Mouse (Mus musculus): ENCODE measurements around the gene Lingo4. TPM values are rescaled to one million over a fixed set of nuclear protein-coding genes. Genes with fewer than 3 reads are reported as not detected.

Gene Lingo4
- polyA plus RNA-seq, 1 experiment from 2014 or later = 0.37 TPM

DNA sequence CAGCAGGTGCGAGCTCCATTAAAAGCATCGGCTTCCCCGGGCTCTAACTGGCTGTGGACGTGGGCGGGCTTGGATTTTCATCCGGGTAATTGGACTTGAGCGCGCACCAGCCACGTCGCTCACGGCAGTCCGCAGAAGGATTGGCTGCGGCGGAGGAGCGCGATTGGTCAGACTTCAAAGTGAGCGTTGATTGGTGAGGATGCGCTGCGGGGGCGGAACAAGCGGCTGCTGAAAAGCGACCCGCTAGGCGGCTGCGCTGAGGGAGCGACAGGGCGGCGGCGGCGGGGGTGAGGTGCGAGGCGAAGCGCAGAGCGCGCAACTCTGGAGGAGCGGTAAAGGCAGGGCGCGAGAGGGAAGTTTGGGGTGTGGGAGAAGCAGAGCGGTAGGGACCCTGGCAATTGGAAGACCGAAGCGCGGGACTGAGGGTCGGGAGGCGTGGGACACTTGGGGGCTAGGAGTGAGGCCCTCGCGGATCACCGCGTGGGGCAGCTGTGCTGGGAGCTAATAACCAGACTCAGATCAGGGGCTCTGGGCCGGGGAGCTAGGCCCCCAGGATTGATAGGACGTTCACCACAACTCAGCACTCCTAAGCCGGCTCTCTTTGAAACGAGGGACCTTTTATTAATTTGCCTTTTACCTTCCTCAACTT, 14.8 kb downstream of the Lingo4 start, which contains the start of gene Tdrkh:
TSS of gene Tdrkh (plus strand) at position 243 of the 649 bp plus-strand sequence.
- H3K4me2 ChIP-seq = peak within 1 kb of the TSS; percentile 91
- peak within 1 kb of the TSS; percentile 54 for H3K4me3 ChIP-seq (ENCODE audit: low read depth, low read length)
- peaks cover 10% of the 10 kb centered on the region for H3K4me1 ChIP-seq (ENCODE audit: control insufficient read depth, insufficient read depth, low read length)
- no peaks in the 10 kb centered on the region for H3K36me3 ChIP-seq (ENCODE audit: control insufficient read depth, insufficient read depth, low read length)
- DNase-seq (ENCODE audit: low spot score, missing footprints) = peak; percentile 98
- peak within 1 kb of the TSS; percentile 77 for H3K9ac ChIP-seq (ENCODE audit: low read length)
- ATAC-seq (ENCODE audit: low FRiP score) = peak; percentile 98
- no peaks in the 10 kb centered on the region for H3K9me3 ChIP-seq (ENCODE audit: control insufficient read depth, low read length)
- 9% methylated on average over 52 of the region's 52 CpGs for WGBS
- no peak within 1 kb of the TSS; the same call in 1 of the 2 replicates for H3K27ac ChIP-seq (ENCODE audit: low read depth, low read length)
- no peaks in the 10 kb centered on the region for H3K27me3 ChIP-seq (ENCODE audit: control insufficient read depth, insufficient read depth, low read length)

DNA sequence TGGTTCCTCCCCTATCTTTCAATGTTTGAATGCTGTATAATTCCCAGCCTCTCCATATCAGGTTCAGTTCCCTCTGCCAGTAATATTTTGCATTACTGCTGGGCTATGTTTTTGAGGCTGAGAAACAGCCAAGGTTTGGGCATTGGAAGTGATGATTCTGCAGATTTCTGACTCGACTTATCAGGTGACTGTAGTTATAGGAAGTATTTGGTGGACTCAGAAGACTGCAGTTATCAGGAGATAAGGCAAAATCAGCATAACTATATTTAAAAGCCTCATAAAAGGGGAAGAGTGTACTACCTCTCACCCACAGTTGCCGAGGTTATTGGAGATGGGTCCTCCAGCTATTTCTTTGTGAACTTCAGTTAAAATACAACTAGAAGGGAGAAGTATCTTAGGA, 32.7 kb downstream of the Lingo4 start:
- 79% methylated on average over 2 of the region's 2 CpGs for WGBS

DNA sequence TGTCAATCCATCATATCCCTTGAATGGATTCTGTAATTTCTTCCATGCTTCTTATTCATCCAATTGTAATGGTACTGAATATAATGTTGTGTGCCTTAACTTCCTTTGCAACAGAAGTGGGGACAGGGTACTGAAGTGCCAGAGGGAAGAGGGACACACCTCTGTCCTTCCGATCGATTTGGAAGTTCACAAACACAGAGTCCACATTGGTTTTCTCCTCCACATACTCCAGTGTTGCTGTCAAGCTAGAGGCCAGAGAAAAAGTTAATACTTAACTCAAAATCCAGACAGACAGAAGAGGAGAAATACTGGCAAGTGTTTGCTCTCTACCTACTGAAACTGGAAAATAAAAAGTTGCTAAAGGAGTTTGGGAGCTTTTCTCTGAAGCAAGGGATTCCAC, 36.0 kb downstream of the Lingo4 start:
- no peak overlapping the region for H3K27ac ChIP-seq (ENCODE audit: low read depth, low read length)
- H3K4me3 ChIP-seq (ENCODE audit: low read depth, low read length) = no peak overlapping the region
- ATAC-seq (ENCODE audit: low FRiP score) (no peak), DNase-seq (ENCODE audit: low spot score, missing footprints) (no peak)
- H3K4me1 ChIP-seq (ENCODE audit: control insufficient read depth, insufficient read depth, low read length) = no peaks in the 10 kb centered on the region
- no peaks in the 10 kb centered on the region for H3K27me3 ChIP-seq (ENCODE audit: control insufficient read depth, insufficient read depth, low read length)
- H3K4me2 ChIP-seq = no peak overlapping the region
- H3K36me3 ChIP-seq (ENCODE audit: control insufficient read depth, insufficient read depth, low read length) = no peaks in the 10 kb centered on the region
- H3K9ac ChIP-seq (ENCODE audit: low read length) = no peak overlapping the region
- 98% methylated on average over 2 of the region's 2 CpGs for WGBS
- no peaks in the 10 kb centered on the region for H3K9me3 ChIP-seq (ENCODE audit: control insufficient read depth, low read length)

More for the DNA sequence above, 32.7 kb downstream of the Lingo4 start:
- H3K4me2 ChIP-seq = no peak overlapping the region
- no peaks in the 10 kb centered on the region for H3K36me3 ChIP-seq (ENCODE audit: control insufficient read depth, insufficient read depth, low read length)
- no peaks in the 10 kb centered on the region for H3K9me3 ChIP-seq (ENCODE audit: control insufficient read depth, low read length)
- H3K4me3 ChIP-seq (ENCODE audit: low read depth, low read length) = no peak overlapping the region
- no peak overlapping the region for H3K27ac ChIP-seq (ENCODE audit: low read depth, low read length)
- H3K27me3 ChIP-seq (ENCODE audit: control insufficient read depth, insufficient read depth, low read length) = no peaks in the 10 kb centered on the region
- ATAC-seq (ENCODE audit: low FRiP score) = no peak
- H3K4me1 ChIP-seq (ENCODE audit: control insufficient read depth, insufficient read depth, low read length) = no peaks in the 10 kb centered on the region
- DNase-seq (ENCODE audit: low spot score, missing footprints) = no peak
- no peak overlapping the region for H3K9ac ChIP-seq (ENCODE audit: low read length)

DNA sequence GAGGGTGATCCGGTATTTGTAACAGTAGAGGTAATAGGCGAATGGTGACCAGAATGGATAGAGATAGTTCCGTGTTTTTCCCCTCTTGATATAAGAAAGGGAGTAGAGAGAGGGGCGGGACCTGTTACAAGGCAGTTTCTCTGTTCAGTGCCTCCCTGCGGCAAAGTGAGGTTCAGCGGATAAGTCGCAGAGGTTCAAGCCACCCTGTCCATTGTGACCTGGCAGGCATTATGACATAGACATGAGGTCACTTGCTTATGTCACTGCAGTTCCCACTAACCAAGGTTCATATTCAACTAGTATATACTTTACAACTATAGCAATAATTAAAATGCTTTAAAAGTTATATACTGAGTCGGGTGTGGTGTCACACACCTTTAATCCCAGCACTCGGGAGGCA, 38.1 kb downstream of the Lingo4 start:
- Histone ChIP-seq H3K4me1 (ENCODE audit: control insufficient read depth, insufficient read depth, low read length) (no peaks in the 10 kb centered on the region), H3K4me2 (no peak overlapping the region), H3K9ac (ENCODE audit: low read length) (no peak overlapping the region), H3K4me3 (ENCODE audit: low read depth, low read length) (no peak overlapping the region), H3K27me3 (ENCODE audit: control insufficient read depth, insufficient read depth, low read length) (no peaks in the 10 kb centered on the region), H3K36me3 (ENCODE audit: control insufficient read depth, insufficient read depth, low read length) (no peaks in the 10 kb centered on the region), H3K9me3 (ENCODE audit: control insufficient read depth, low read length) (no peaks in the 10 kb centered on the region), H3K27ac (ENCODE audit: low read depth, low read length) (no peak overlapping the region)
- DNase-seq (ENCODE audit: low spot score, missing footprints) (no peak), ATAC-seq (ENCODE audit: low FRiP score) (no peak)
- WGBS = 77% methylated on average over 9 of the region's 9 CpGs

DNA sequence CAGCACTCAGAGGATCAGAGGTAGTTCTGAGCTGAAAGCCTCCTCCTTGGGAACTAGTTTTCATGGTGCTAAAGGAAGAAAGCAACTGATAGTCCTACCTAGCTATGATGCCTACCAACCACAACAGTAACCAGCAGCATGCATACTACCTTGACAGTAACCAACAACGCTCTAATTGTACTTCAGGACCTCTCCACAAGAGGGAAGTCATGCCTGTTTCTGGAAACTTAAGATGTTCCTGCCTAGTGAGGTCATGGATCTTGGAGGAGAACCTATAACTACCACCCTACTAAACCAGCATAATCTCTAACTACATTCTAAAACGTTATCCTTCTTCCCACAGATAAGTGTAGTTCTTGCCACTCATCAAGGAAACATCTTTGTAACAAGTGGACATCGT, 42.9 kb downstream of the Lingo4 start:
- H3K9ac ChIP-seq (ENCODE audit: low read length) = no peak overlapping the region
- H3K9me3 ChIP-seq (ENCODE audit: control insufficient read depth, low read length) = no peaks in the 10 kb centered on the region
- peaks cover 3% of the 10 kb centered on the region for H3K36me3 ChIP-seq (ENCODE audit: control insufficient read depth, insufficient read depth, low read length)
- DNase-seq (ENCODE audit: low spot score, missing footprints) = no peak
- H3K27ac ChIP-seq (ENCODE audit: low read depth, low read length) = no peak overlapping the region
- no peak overlapping the region for H3K4me3 ChIP-seq (ENCODE audit: low read depth, low read length)
- H3K4me2 ChIP-seq = no peak overlapping the region
- H3K27me3 ChIP-seq (ENCODE audit: control insufficient read depth, insufficient read depth, low read length) = no peaks in the 10 kb centered on the region
- 41% methylated on average over 3 of the region's 3 CpGs for WGBS
- H3K4me1 ChIP-seq (ENCODE audit: control insufficient read depth, insufficient read depth, low read length) = peaks cover 5% of the 10 kb centered on the region
- ATAC-seq (ENCODE audit: low FRiP score) = no peak

DNA sequence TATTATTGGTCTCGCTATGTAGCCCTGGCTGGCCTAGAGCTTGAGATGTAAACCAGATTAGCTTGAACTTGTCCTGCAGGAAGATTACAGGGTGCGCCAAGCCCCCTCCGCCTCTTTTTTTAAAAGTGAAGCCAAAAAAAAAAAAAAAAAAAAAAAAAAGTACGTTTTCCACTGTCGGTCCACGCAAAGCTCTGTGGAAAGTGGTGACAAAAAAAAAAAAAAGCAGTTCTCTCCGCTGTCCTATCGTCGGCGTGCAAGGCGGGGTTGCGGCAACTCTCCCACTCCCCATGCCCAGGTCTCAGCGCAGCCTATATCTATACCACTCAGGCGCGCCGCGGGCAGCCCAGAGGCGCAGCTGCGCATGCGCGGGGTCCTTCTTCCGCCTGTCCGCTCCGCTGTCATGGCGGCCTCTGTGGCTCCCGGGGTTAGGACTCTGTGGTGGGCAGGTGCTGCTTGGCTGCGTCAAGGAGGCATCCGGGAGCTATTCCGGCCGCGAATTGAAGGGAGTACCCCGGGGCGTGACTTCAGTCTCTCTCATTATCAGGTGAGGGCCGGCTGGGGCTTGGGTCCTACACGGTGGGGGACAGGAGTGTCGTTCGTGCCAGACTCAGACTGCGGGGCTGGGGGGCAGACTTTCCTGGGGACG, 44.8 kb downstream of the Lingo4 start, which contains the start of gene Mrpl9:
TSS of gene Mrpl9 (plus strand) at position 368 of the 646 bp plus-strand sequence.
- Histone ChIP-seq H3K4me1 (ENCODE audit: control insufficient read depth, insufficient read depth, low read length) (peaks cover 5% of the 10 kb centered on the region), H3K4me3 (ENCODE audit: low read depth, low read length) (peak within 1 kb of the TSS; percentile 70), H3K9ac (ENCODE audit: low read length) (peak within 1 kb of the TSS; percentile 79), H3K27me3 (ENCODE audit: control insufficient read depth, insufficient read depth, low read length) (no peaks in the 10 kb centered on the region), H3K9me3 (ENCODE audit: control insufficient read depth, low read length) (no peaks in the 10 kb centered on the region), H3K36me3 (ENCODE audit: control insufficient read depth, insufficient read depth, low read length) (peaks cover 10% of the 10 kb centered on the region), H3K4me2 (peak within 1 kb of the TSS; percentile 84), H3K27ac (ENCODE audit: low read depth, low read length) (no peak within 1 kb of the TSS)
- DNase-seq (ENCODE audit: low spot score, missing footprints) (peak; percentile 100), ATAC-seq (ENCODE audit: low FRiP score) (peak; percentile 98)
- 1% methylated on average over 39 of the region's 39 CpGs for WGBS

DNA sequence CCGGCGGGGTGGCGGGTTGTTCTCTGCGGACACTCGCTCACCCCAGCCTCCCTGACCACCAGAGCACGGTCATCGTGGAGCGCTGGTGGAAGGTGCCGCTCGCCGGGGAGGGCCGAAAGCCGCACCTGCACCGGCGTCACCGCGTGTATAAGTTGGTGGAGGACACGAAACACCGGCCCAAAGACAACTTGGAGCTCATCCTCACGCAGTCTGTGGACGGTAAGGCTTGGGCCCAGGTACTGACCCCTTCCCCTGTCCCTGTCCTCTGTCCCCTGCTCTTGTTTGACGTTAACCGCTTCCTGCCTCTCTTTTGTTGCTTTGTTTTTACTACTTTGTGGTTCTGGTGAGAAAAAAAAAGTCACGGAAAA, 45.3 kb downstream of the Lingo4 start, which contains the start of gene Oaz3:
TSS of gene Oaz3 (minus strand) at position 319 of the 368 bp plus-strand sequence.
- peaks cover 13% of the 10 kb centered on the region for H3K36me3 ChIP-seq (ENCODE audit: control insufficient read depth, insufficient read depth, low read length)
- peak within 1 kb of the TSS; percentile 70 for H3K4me3 ChIP-seq (ENCODE audit: low read depth, low read length)
- H3K9me3 ChIP-seq (ENCODE audit: control insufficient read depth, low read length) = no peaks in the 10 kb centered on the region
- DNase-seq (ENCODE audit: low spot score, missing footprints) = no peak
- no peak for ATAC-seq (ENCODE audit: low FRiP score)
- H3K9ac ChIP-seq (ENCODE audit: low read length) = peak within 1 kb of the TSS; percentile 79
- under 1% methylated on average over 24 of the region's 24 CpGs for WGBS
- peak within 1 kb of the TSS; percentile 84 for H3K4me2 ChIP-seq
- H3K4me1 ChIP-seq (ENCODE audit: control insufficient read depth, insufficient read depth, low read length) = peaks cover 5% of the 10 kb centered on the region
- H3K27ac ChIP-seq (ENCODE audit: low read depth, low read length) = no peak within 1 kb of the TSS
- H3K27me3 ChIP-seq (ENCODE audit: control insufficient read depth, insufficient read depth, low read length) = no peaks in the 10 kb centered on the region

DNA sequence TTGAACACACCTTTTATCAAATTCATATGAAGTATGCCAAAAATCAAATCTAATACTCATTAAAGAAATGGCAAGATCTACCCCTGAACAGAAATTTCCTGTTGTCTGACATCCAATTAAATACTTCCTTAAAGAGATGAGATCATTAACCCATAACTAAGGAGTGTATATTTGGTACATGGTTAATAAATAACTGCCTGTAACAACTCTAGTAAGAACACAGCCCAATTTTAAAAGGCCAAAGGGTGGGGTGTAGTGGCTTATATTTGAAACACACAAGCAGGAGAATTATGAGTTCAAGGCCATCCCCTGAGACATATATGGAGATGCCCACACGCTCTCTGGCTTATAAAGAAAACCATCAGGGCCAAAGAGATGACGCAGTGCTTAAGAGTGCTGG, 51.1 kb downstream of the Lingo4 start:
- H3K27ac ChIP-seq (ENCODE audit: low read depth, low read length) = no peak overlapping the region
- WGBS = 93% methylated on average over 2 of the region's 2 CpGs
- H3K36me3 ChIP-seq (ENCODE audit: control insufficient read depth, insufficient read depth, low read length) = peaks cover 15% of the 10 kb centered on the region
- peaks cover 1% of the 10 kb centered on the region for H3K4me1 ChIP-seq (ENCODE audit: control insufficient read depth, insufficient read depth, low read length)
- H3K9me3 ChIP-seq (ENCODE audit: control insufficient read depth, low read length) = no peaks in the 10 kb centered on the region
- H3K4me2 ChIP-seq = no peak overlapping the region
- H3K9ac ChIP-seq (ENCODE audit: low read length) = no peak overlapping the region
- DNase-seq (ENCODE audit: low spot score, missing footprints) (no peak), ATAC-seq (ENCODE audit: low FRiP score) (no peak)
- H3K27me3 ChIP-seq (ENCODE audit: control insufficient read depth, insufficient read depth, low read length) = no peaks in the 10 kb centered on the region
- no peak overlapping the region for H3K4me3 ChIP-seq (ENCODE audit: low read depth, low read length)
